Mouse (Mus musculus): ENCODE data around the gene Btg3.

- TF ChIP-seq CTCF (IDR thresholded peaks at IDR 0.05; ENCODE audit: borderline replicate concordance, insufficient read depth, low read length) (no peak), POLR2A (IDR thresholded peaks at IDR 0.05; ENCODE audit: low read depth, low read length) (no peak)
Observed at GRCm38 (mm10) chr16:78314026-78314425, 63.0 kb downstream of the Btg3 start.

All from embryonic fibroblast, embryonic 13.5 days (primary cell).